Mouse (Mus musculus) layer of hippocampus, adult 18-20 months (tissue): ENCODE data around the gene Gm10645. TPM values are rescaled to one million over a fixed set of nuclear protein-coding genes. Genes with fewer than 3 reads are reported as not detected.
A peak's percentile ranks its signal among the peaks of the same experiment; 100 is the strongest.

Source experiments
- DNase-seq, 2 experiments: peaks; one replicate each; pipeline ENCODE4 v3.0.0; 2022; ENCODE audit warnings: low spot score in 2 of 2
- long read RNA-seq: library from polyadenylated mRNA; stranded (forward); transcript quantifications from one replicate; pipeline ENCODE4 v2.0.0, GENCODE M21; 2021
- total RNA-seq, 2 experiments: library from RNA; stranded (reverse); gene quantifications; 2 replicates each; pipeline ENCODE4 v1.2.3; 2021

Gene Gm10645
- total RNA-seq: 1 to 10 TPM in 1 of 2 experiments, under 1 TPM in 1; 0.79 to 1.4 TPM
- long read RNA-seq, partial matches to known transcripts: 0 of 2 reads
- long read RNA-seq, other reads (novel, unspliced or antisense): 0 of 2 reads

DNA sequence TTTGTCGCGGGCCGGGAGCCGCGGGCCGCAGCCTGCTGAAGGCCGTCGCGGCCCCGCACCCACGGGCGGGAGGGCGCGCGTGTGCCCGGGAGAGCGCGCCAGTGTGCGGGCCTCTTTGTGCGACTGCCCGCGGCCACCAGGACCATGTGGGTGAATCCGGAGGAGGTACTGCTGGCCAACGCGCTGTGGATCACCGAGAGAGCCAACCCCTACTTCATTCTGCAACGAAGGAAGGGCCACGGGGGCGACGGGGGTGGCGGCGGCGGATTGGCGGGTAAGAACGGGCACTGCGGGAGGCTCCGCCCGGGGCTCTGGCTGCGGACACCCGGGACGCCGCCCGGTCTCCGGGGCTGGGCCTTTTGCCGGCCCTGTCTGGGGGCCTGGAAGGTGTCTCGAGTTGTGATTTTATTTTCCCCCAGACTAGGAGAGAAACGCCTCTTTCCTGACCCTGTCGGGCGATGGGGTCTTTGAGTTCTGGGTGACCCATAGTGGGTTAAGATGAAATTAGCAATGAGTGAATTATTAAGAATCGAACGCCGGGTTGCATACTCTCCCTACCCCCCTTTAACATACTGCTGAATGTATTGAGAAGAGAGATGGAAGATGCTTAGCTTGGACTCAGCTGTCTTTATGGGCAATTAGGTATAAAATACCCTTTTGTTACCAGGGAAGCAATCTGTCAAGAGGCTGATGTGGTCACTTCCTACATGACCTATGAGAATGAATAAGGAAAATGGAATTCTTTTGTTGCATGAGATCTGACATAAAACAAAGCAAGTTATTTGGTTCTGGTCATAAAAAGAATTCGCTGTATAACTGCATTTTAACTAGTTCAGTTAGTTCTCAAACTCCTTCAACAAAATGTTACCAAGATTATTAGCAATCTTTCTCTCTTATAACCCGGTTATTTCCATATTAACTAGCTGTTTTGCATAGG, at the start of gene Gm10645:
TSS of gene Gm10645 (minus strand) at position 240 of the 937 bp plus-strand sequence.
- peak; percentile 37 to 48 for DNase-seq

DNA sequence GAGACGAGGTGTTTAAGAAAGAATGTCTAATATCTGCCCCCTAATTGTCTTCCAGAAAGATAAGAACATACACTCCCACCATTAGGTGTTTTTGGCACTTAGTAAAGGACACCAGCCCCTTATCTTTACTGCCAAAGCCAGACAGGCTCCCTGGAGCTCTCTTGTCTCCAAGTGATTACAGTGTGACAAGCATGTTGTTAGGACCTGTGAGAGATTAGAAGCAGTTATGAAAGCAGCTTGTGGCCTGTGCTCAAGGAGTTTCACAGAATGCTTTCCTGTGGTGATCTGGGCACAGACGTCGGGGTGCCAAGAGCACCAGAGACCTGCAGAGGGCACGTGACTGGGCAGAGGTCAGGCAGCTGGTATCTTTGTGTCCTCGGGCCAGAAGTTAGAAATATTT, 49.1 kb upstream of the Gm10645 start:
- DNase-seq: no peak

DNA sequence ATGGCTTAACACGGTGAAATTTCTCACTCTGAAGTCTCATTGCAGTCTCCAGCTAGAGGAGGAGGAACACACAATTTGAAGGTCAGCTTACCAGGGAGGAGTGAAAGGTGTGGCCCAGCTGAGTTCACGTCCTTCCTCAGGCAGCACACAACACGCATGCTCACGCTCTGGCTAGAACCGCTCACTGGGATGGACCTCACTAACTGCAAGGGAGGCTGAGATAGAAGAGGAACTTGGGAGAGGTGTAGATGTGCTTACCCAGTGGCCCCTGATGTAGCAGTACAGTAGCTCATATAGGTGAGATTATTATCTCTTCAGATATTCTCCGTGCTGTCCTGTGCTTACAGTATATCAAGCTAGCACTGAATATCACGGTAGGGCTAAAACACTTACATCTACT, 44.7 kb upstream of the Gm10645 start:
- no peak for DNase-seq

DNA sequence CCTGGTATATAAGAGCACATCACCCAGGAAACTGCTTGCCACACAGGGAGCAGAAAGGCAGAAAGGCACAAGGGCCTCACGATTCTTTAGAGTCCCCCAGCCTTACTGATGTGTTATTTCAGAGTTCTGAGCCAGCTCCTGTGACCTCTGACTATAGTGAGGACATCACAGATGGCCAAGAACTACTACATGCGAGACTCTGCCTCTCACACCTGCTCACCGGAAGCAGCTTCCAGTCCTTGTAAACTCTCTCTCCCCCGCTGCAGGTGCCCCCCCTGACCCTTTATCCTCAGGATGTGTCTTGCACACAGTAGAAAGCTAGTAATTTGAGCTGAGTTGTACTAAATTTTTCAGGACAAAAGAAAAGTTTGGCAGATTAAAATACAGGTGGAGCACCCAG, 43.6 kb upstream of the Gm10645 start:
- DNase-seq: no peak

DNA sequence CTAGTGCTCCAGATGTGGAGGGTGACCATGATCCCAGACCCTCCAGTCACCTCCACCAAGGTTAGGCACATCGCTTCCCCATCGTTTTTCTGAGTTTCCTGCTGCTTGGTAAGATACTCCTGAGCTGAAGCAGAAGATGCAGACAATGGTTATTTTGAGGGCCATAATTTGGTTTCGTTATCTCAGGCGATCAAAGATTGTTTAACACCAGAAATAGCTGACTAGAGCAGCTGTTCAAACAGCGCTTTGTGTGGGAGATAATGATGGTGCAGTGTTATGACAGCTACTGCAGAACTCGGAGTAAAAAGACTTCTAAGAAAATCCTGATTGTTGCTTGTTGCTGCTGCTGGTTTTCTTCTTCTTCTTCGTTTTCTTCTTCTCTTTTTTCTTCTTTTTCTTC, 39.9 kb upstream of the Gm10645 start:
- DNase-seq: peak; percentile 40 to 61

DNA sequence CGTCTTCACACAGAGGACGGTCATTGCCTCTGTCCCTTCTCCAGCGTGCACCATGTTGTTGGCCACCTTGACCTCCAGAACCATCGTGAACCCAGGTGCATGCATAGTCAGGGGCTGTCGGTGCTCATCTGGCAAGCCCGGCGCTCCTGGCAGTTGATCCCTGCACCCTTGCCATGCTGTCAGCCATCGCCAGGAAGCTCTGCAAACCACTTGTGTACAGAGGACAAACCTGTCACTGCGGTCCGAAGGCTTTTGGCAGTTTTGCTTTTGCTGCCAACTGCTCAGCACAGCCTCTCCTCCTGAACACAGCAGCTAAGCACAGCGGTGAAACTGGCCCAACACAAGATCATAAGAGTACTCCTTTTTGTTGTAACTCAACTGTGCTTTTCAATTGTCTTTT, 37.0 kb upstream of the Gm10645 start:
- DNase-seq: no peak

DNA sequence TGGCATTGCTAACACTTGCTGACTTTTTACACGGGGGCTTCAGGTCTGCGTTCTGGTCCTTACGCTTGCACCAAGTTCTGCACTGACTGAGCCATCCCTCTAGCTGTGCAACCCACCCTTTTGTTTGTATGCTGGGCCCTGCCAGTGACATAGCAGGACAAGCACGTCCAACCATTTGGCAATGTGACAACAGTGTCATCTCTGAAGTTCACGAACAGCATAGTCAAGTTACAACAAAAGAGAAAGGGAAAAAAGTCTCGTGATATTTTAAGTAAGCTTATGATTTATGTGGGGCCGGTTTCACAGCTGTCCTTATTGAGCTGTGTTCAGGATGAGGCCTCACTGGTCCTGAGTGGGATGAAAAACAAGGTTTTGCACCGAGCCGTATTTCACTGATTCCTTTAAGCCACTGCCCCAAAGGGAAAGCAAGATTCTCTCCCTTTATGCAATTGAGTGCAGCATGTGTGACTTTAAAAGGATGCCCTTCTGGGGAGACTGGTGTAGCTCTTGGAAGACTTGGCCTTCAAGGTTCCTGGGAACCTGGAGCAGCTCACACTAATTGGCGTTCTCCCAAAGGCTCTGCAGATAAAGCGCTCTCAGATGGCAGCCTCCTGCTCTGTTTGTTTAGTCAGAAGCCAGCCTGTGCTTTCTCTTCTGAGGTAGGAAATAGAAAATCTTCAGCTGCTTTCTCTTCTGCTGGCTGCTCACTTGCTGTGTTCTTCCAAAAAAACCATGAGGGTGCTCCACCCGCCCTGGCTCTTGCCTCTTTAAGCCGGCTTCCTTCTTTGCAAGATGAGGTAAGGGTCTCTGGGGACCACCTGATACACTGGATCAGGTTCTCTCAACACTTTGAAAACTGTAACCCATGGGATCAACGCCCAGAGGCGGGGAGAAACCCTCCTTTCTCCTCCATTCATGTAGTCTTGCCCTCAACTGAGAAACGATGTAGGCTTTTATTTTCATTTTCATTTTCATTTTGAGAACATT, 34.5 kb upstream of the Gm10645 start:
- DNase-seq: peak in 1 of 2 experiments; percentile 50

DNA sequence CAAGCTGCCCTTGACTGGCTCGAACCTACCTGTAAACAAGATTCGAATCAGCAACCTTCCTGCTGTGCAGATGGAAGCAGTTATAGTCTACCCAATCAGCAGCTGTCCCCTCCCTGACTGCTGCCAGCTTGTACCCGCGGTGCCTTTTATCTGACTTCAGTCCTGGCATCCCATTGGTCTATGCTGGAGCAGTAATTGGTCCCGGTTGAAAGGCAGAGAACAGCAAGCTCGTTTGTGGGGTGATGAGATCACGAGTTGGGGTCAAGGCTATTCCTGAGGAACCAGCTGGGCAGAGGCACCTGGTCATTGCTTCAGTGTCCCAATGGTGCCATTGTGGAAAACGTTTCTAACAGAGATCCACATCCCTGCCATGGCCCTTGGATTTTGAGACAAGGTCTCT, 33.7 kb upstream of the Gm10645 start:
- DNase-seq: no peak

DNA sequence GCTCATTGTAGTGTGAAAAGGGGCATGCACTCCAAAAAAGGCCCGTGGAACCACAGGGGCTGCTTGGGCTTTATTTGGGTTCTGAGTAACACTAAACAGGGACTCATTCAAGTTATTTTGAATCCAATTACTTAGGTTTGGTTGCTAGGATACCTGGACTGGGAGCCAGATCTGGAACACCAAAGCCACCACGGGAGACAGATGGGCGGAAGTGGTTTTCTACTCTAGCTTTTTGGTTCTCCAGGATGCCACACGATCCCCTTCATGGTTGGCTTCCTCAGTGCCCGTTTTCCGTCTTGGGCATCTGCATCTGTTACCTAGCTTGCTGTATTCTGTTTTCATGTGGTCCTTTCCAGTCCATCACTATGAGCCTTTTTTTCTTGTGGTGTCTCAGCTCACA, 30.1 kb upstream of the Gm10645 start:
- DNase-seq: peak; percentile 60 to 81

DNA sequence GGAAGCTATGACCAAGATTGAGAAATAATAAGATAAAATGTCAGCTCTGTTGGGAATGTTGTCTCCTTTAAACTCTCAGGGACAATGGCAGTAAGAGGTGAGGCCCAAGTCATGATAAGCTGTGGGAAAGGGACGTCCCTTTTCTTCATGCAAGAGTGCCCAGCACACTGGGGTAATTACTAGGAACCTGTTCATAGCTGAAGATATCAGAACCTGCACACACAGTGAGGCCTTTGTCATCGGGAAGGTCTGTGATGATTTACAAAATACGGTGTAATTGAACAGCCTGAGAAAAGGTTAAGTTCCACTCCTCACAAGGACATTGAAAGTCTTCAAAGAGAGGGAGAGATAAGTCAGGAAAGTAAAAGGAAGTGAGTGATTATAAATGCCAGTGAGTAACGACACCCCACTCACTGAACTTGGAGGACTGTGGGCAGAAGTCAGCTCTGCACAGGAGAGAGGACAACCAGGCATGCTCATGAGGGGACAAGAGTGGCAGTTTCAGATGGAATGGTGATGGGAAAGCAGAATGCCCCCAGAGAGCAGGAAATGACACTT, 23.6 kb upstream of the Gm10645 start:
- DNase-seq: no peak

DNA sequence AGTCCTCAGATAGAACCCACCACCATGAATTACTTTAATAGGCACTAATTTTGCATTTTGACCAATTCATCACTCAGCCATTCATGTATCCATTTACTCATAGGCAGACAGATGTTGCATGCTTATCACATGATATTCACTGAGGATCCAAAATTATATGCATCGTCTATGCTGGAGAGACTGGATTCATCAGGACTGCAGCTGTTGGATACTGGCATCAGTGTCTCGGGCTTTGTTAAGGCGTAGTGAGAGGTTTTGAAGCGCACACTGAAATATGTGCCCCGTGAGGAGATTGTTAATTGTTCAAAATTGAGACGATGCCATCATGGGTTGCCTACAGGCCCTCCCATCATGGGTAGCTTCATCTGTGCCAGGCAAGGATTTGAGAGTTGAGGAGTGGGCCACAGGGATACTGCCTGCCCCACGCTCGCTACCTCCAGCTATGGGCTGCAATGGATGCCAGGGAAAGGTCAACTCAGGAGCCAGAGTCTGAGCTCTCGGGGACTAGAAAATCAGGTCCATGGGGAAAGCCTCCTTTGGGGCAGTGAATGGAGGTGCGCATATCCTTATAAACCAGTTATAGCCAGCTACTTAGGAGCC, 21.5 kb upstream of the Gm10645 start:
- no peak for DNase-seq

DNA sequence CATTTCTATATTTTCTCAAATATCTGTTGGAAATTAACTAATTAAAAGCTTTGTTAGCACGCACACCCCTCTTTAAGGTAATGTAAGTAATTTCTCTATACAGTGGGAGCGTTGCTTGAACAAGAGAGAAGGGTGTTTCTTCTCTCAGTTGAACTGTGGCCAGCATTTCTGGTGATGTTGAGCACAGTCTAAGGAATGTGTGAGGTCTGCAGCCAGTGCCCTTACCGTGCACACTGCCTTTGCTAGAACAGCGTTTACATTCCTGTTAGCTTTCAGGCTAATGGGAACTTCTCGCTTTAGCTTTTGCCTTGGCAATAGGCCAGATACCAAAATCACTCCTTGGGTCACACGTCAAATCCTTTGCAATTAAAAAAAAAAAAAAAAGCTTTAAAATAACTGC, 20.4 kb upstream of the Gm10645 start:
- no peak for DNase-seq

DNA sequence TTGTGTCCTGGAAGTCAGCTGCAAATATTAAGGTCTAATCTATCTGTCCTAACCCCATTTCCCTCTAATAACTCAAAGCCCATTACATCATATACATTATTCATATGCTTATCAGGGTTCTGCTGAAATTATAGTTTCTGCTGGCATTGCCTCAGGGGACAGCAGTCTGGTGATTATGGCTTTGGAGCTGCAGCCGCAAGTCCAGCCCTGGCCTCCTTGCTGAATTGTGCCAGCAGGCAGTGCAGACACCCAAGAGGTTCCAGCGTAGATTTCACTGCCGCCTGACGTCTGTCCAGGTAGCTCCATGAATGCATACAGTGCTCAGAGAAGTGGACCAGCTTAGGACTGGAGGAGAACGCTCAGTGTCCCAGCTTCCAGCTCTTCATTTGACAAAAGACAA, 16.8 kb upstream of the Gm10645 start:
- DNase-seq: no peak

DNA sequence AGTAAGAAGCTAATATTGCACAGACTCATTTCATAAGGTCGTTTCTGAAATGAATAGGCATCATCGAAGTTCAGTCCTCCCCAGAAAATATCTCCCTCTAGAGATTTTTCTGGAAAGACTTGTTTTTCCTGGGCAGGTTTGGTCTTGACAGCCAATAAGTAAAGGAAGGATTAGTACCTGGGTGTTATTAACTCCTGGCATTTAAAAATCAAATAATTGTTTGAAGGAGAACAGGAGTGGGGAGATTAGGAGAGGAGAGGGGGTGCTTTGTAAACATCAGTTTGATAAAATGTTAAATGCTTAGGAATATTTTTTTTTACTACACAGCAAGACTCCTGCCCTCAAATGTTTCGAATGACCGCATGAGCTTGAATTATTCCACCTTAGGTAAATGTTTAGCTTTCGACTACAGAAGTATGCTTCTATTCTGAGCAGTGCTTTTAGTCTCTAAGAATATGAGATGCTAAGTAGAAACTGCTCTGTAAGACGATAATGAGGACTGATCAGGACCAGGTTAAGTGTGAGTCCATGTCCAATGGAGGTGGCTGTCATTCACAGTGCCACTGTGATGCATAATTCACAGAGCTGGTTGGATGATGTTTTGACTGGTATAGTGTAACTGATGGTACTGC, 16.0 kb upstream of the Gm10645 start:
- no peak for DNase-seq

DNA sequence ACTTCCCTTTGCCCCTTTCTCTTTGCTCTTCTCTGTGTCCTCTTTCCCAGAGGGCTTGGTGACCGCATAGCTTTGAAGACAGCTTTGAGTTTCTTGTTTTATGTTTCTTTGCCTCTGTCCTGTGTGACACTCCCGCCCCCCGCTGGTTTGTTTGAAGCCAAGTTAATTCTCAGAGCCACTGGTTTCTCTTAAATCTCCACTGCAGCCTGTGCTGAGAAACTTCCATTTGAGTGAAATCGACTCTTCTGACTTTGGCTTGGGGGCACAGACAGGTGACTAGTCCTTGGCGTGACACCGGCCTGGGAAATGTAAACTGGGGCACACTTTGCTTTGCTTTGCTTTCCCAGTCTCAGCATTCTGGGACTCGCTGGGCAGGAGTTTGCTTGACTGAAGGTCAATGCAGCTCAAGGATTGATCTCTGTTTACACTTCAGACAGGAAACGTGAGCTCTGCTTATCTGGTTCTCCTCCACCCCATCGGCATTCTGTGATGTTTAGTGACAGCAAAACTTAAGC, 12.3 kb upstream of the Gm10645 start:
- DNase-seq: no peak

DNA sequence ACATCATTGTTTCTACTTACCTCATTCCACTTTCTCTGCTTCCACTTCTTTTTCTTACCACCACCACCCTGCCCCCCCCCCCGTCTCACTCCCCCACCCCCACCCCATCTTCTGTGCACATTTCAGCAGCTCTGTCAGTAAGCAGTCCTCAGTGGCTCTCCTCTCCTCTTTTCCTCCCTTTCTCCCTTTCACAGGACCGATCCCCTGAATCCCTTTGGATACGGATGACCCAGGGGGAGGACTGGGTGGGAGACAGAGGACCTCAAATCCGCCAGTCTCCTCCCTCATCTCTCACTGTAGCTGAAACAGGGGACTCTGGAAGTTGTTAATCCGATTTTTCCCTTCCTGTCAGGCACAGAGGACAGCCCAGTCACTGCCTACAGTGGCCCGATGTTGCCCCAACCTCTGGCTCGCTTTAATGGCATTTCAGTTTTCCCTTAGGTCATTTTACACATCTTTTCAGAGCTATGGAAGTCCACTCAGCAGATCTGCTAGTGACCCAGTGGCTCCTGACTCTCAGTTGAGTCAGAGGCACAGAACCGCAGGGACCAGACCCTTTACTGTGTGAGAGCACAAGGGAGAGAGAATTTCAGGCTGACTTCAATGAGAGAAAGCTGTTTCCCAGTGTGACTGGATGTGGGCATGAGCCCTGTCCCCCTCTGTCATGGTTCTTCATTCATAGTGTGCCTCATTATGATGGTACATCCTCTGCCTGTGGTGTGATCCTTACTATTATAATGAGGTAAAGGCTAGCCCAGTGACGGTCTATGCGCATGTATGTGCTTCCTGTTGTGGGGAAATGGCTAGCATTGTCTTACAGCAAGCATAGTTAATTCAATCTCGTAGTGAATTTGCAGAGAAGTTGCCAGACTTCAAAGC, 11.6 kb upstream of the Gm10645 start:
- no peak for DNase-seq

DNA sequence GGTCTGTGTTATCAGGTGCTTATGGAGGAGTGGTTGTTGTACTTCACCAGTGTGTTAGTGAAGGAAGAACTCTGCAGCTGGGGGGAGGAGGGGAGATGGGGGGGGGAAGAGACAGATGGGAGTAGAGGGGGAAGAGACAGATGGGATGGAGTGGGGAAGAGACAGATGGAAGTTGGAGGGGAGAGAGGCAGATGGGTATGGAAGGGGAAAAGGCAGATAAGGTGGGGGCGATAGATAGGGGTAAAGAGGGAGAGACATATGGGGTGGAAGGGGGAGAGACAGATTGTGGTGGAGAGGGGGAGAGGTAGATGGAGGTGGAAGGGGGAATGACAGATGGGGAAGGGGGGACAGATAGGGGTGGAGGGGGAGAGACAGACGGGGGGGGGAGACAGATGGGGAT, 10.8 kb upstream of the Gm10645 start:
- no peak for DNase-seq

DNA sequence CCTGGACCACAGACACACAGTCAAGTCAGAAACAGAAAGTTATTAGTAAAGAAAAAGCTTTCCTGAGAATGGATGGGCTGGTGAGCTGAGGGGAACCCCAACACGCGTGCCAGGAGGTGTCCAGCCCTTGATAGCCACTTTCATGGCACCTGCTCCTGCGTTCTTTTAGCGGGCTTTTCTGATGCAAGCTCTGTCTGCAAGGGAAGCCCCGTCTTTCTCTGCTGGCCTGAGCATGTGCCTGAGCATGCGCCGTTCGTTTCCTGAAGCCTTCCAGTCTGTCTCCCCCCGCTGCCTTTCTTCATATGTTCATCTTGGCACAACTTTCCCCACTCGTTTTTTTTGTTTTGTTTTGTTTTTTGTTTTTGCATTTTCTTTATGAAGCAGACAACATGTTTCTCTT, 9.7 kb upstream of the Gm10645 start:
- peak; percentile 36 to 59 for DNase-seq

DNA sequence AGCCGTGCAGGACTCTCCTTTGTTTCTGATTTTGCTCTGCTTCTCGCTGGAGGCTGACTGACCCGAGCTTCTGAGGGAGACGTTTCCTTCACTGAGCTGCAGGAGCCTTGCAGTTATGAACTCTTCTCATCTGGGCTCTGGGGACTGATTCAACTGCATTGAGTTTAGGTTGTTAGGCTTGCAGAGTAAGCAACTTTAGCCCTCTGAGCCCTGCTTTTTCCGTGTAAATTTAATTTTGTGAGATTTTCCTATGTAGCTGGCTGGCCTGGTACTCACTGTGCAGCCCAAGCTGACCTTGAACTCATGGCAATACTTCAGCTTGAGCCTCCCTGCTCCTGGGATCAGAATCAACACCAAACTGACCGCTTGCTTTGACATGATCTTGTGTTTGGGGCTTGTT, 4.9 kb upstream of the Gm10645 start:
- no peak for DNase-seq
